Mouse (Mus musculus) megakaryocyte, embryonic 14.5 days (primary cell): ENCODE measurements at regions not wholly inside any gene's neighbourhood (a gene's known extent, or its start where the extent isn't known, plus 50 kb on each side); places are given as distances from the start of the nearest gene placed in this dataset.

Experiments
- H3K27me3 ChIP-seq: replicated peaks from 2 replicates; pipeline ENCODE3; 2012; ENCODE audit warnings: inconsistent platforms
- H3K36me3 ChIP-seq: replicated peaks from 2 replicates; pipeline ENCODE3; 2012; ENCODE audit warnings: low read length, inconsistent platforms, mixed read lengths
- H3K4me1 ChIP-seq: 2 replicates; pipeline ENCODE4 v1.6.1; 2012; ENCODE audit warnings: inconsistent platforms
- H3K4me3 ChIP-seq: replicated peaks from 2 replicates; pipeline ENCODE3; 2012; ENCODE audit warnings: moderate library complexity, mild to moderate bottlenecking, inconsistent platforms
- H3K9me3 ChIP-seq: 2 replicates; pipeline ENCODE4 v1.6.1; 2012; ENCODE audit warnings: inconsistent platforms
- FLI1 ChIP-seq: IDR thresholded peaks from 2 replicates; pipeline ENCODE4 v1.6.1; 2012; ENCODE audit warnings: low read length, inconsistent platforms, mixed read lengths
- GATA1 ChIP-seq: IDR thresholded peaks from 3 replicates; pipeline ENCODE4 v1.6.1; 2012; ENCODE audit warnings: mixed read lengths, low read length, inconsistent platforms, borderline replicate concordance

- H3K4me3 ChIP-seq: no peak overlapping the region
- no peaks in the 10 kb centered on the region for H3K36me3 ChIP-seq
- H3K4me1 ChIP-seq: peaks cover 6% of the 10 kb centered on the region
- no peaks in the 10 kb centered on the region for H3K27me3 ChIP-seq
- TF ChIP-seq FLI1: no peak
- peaks cover 3% of the 10 kb centered on the region; the same call in 1 of the 2 replicates for H3K9me3 ChIP-seq
Observed at GRCm38 (mm10) chr11:19796950-19797670, 127.1 kb upstream of the Spred2 start.

- Histone ChIP-seq H3K9me3 (0 out of 2 replicates have a peak, but pooled peaks cover 7% of the 10 kb centered on the region), H3K36me3 (no peaks in the 10 kb centered on the region), H3K27me3 (peaks cover 5% of the 10 kb centered on the region), H3K4me3 (no peak overlapping the region), H3K4me1 (peaks cover 4% of the 10 kb centered on the region; the same call in 1 of the 2 replicates)
- TF ChIP-seq GATA1 (no peak), FLI1 (no peak)
Observed at GRCm38 (mm10) chr11:19809359-19809758, 114.8 kb upstream of the Spred2 start.

DNA sequence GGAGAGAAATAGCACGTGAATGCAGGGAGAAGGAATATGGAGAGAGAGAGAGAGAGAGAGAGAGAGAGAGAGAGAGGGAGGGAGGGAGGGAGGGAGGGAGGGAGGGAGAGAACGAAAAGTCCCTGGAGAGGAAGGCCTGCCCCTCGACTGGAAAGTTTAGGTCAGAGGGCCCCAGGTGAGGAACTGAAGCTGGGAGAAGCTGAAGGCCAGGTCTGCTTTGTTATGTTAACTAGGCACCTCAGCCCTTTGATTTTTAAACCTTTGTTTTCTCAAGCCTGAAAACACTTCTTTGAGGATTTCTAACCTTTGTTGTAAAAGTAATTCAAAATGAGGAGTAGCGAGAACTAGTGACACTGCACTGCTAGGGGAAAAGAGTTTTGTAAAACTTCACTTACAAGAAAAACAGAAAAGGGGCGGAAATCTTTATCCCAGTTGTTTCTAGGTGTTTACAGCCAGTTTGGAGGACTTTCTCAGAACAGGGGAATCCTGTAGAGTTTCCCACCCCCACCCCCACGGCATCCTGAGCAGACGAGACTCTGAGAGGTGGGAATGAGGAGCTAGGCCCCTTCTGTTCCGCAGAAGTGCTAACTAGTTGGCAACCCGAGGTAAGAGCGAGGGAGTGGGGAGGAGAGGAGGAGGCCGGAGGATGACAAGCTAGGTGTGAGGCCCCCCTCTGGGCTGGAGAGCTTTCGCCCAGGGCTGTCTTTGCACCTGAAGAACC lies 112.7 kb upstream of the Spred2 start:
- Histone ChIP-seq H3K9me3 (peaks cover 12% of the 10 kb centered on the region), H3K27me3 (peaks cover 7% of the 10 kb centered on the region), H3K36me3 (no peaks in the 10 kb centered on the region), H3K4me1 (peaks cover 4% of the 10 kb centered on the region; the same call in 1 of the 2 replicates), H3K4me3 (no peak overlapping the region)
- TF ChIP-seq GATA1 (no peak), FLI1 (no peak)

GRCm38 (mm10) chr11:19811992-19812690 lies 112.0 kb upstream of the Spred2 start:
- peaks cover 11% of the 10 kb centered on the region for H3K27me3 ChIP-seq
- no peaks in the 10 kb centered on the region for H3K36me3 ChIP-seq
- peak overlapping the region; percentile 53 for H3K4me3 ChIP-seq
- peaks cover 4% of the 10 kb centered on the region; the same call in 1 of the 2 replicates for H3K4me1 ChIP-seq
- peaks cover 16% of the 10 kb centered on the region for H3K9me3 ChIP-seq
- TF ChIP-seq FLI1 (no peak), GATA1 (no peak)

DNA sequence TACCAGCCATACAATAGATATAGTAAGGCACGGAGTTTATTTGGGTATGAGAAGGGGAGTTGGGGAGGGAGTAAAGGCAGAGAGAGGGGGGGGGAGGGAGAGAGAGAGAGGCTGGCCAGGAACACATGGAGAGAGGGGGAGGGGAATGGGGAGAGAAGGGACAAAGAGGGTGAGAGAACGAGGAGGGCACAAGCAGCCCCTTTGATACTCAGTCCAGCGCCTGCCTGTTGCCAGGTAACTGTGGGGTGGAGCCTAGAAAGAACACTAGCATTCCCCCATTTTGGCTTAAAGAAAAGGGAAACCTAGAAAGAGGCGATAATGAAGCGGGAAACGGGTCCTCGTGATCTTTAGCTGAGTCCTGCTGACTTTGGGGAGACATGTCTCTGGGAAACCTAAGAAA lies 110.6 kb upstream of the Spred2 start:
- Histone ChIP-seq H3K9me3 (peaks cover 16% of the 10 kb centered on the region), H3K27me3 (peaks cover 17% of the 10 kb centered on the region), H3K36me3 (no peaks in the 10 kb centered on the region), H3K4me1 (peaks cover 7% of the 10 kb centered on the region; the same call in 1 of the 2 replicates), H3K4me3 (no peak overlapping the region)
- TF ChIP-seq GATA1 (no peak), FLI1 (no peak)

DNA sequence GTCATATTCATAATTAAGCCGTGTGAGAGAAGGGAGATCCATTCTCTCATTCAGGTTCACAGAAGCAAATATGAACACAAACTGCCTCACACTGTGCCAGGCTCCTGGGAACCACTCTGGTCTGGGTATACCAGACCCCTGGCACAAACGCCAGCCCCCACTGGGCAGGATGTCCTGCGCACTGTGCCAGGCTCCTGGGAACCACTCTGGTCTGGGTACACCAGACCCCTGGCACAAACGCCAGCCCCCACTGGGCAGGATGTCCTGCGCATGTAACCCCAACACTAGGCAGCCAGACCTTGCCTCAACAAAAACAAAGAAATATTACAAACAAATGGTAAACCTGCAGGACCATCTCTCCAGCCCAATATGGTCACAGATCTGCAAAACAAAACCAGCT lies 101.2 kb upstream of the Spred2 start:
- Histone ChIP-seq H3K9me3 (no peaks in the 10 kb centered on the region), H3K4me1 (peaks cover 37% of the 10 kb centered on the region), H3K4me3 (peak overlapping the region; percentile 44), H3K27me3 (peaks cover 37% of the 10 kb centered on the region), H3K36me3 (no peaks in the 10 kb centered on the region)
- TF ChIP-seq GATA1 (no peak), FLI1 (no peak)

DNA sequence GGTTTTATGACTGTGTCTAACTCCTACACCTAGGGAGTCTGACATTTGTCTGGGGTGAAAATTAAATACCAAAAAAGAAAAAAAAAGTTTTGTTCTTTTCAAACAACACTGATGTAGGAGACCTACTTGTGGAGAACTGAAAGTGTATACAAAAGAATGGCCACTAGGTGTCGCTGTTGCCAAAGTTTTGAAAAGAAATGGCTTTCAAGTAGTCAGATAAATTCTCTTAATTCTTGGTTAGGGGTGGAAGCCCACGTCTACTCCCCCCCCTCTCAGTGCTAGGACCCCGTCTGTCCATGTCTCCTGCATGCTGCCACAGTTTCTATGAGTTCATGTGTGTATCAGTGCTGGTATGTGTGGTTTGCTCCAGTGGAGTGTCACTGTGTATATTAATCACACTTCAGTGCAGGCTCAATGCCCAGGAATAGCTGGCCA lies 100.7 kb upstream of the Spred2 start:
- Histone ChIP-seq H3K27me3 (peaks cover 39% of the 10 kb centered on the region), H3K4me1 (peaks cover 39% of the 10 kb centered on the region), H3K9me3 (no peaks in the 10 kb centered on the region), H3K4me3 (peak overlapping the region; percentile 70), H3K36me3 (no peaks in the 10 kb centered on the region)
- TF ChIP-seq FLI1 (no peak), GATA1 (no peak)

DNA sequence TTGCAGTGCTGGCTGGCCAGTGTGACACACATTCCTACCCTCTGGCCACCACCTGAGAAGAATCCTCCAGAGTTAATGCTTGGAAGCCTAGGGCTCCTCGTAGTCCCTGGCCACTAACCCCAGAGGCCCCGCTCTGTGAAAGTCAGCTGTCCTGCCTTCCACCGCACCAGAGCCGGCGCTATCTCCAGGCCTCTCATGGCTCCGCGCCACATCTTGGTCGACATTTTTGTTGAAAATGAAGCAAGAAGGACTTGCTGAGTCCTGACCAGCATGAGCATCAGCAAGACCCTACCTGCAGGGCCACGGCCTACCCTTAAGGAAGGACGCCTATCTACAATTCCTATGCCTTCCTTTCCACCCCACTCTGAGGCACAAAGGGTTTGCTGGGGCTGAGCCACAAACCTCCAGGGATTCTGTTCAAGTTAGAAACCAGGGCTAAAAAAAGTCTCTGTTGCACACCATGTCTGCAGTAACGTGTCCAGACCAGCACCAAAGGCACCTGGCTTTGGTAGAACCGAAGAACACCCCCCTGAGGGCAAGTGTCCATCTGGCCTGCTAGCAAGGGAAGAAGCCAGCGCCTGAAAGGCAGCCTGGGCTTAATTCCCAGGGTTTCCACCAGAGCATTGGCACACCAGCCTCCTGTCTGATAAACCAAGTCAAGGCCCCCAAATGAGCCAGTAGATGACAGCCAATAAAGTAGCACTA lies 97.5 kb upstream of the Spred2 start:
- Histone ChIP-seq H3K4me1 (peaks cover 57% of the 10 kb centered on the region), H3K27me3 (peaks cover 37% of the 10 kb centered on the region), H3K9me3 (no peaks in the 10 kb centered on the region), H3K4me3 (no peak overlapping the region), H3K36me3 (no peaks in the 10 kb centered on the region)
- TF ChIP-seq GATA1: no peak
- TF ChIP-seq FLI1: no peak

- H3K36me3 ChIP-seq: no peaks in the 10 kb centered on the region
- peaks cover 54% of the 10 kb centered on the region for H3K4me1 ChIP-seq
- H3K9me3 ChIP-seq: no peaks in the 10 kb centered on the region
- no peak overlapping the region for H3K4me3 ChIP-seq
- H3K27me3 ChIP-seq: peaks cover 37% of the 10 kb centered on the region
- TF ChIP-seq GATA1 (no peak), FLI1 (no peak)
Observed at GRCm38 (mm10) chr11:19827996-19828395, 96.2 kb upstream of the Spred2 start.
